Mouse (Mus musculus): Measurements from ENCODE around the gene Fibp.
A peak's percentile ranks its signal among the peaks of the same experiment; 100 is the strongest.
"Not testable (repeated sequence)": the region's sequence is repeated elsewhere in the genome, so short reads cannot be mapped to it uniquely, and the experiment has no call there.

The Fibp gene

DNA sequence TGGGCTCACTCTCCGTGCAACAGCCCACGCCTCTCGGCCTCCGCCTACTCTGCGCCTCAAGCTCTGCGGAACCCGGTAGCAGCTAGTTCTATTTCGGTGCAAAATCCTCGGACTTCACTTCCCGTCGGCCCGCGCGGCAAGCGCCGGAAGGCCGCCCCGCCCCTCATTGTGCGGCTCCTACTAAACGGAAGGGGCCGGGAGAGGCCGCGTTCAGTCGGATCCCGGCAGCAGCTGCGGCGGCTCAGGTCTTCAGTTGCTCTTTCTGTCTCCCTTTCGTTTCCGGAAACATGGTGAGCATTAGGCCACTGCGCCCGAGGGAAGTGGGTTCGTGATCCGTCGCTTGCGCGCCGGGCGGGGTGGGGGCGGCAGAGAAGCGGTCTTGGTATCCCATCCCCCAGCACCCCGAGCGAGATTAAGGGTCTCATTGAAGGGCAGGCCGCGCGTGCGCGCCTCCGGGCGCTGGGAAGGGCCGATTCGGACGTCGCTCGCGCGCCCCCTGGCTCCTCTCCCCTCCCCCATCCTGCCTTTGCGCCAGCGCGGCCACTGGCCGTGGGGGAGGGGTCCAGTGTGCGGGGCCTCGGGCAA is 30.0 kb downstream of the Fibp start, which contains the start of gene Cfl1:
Gene Cfl1 (plus strand): TSS at position 143 of the 585 bp plus-strand sequence.
- DNase-seq: peak; percentile 96

DNA sequence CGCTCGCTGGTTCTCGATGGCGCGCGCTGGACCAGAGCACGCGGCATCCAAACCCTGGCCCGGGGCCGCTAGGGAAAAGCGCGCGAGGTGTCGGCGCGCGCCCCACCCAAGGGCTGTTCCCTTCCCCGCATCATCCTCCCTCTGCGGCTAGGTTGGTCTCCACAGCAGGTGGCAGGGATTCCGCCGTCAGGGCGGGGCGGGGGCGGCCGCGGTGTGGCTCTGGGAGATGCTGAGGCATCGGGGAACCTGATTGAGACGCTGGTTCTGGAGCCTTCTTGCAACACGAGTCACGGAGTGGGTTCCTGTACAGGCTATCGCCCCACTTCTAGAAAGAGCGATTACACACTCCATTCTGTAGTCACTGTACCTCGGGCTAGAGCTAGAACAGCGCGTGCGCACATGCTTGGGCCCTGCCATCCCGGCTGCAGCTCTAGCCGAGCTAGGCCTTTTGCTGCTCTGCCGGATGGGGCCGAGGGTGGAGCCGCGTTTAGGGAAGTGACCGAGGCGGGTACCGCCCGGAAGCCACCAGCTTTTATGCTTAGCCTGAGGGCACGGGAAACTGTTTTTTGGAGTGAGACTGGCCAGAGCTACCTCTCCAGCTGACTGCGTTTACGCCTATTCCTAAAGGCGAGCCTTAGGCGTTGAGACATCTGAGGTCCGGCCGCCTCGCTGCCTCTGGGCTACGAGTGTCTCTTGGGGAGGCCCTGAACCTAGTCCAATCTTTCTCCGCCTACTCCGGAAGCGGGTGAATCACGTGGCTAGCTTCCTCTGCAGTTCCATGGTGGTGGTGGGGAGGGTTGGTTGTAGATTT is 30.7 kb downstream of the Fibp start:
- peak; percentile 77 to 86 for DNase-seq

- DNase-seq: no peak
Observed at GRCm38 (mm10) chr19:5492641-5493040, 32.2 kb downstream of the Fibp start.

GRCm38 (mm10) chr19:5493301-5493721 is 32.9 kb downstream of the Fibp start:
- DNase-seq: not testable (repeated sequence)

- no peak for DNase-seq
Observed at GRCm38 (mm10) chr19:5494314-5494713, 33.9 kb downstream of the Fibp start.

- DNase-seq: no peak
Observed at GRCm38 (mm10) chr19:5495353-5496051, 35.1 kb downstream of the Fibp start.

- no peak for DNase-seq
Observed at GRCm38 (mm10) chr19:5496052-5496370, 35.6 kb downstream of the Fibp start.

- no peak for DNase-seq
Observed at GRCm38 (mm10) chr19:5500330-5500875, 40.0 kb downstream of the Fibp start.

- no peak for DNase-seq
Observed at GRCm38 (mm10) chr19:5503687-5504086, 43.3 kb downstream of the Fibp start, which contains the start of gene 1700020D05Rik. 1700020D05Rik (minus strand) TSS chr19:5503787.

- DNase-seq: peak; percentile 95 to 98
Observed at GRCm38 (mm10) chr19:5510031-5511026, 49.9 kb downstream of the Fibp start, which contains the start of gene Snx32. Snx32 (minus strand) TSS chr19:5510538.

GRCm38 (mm10) chr19:5511074-5511632 is 50.7 kb downstream of the Fibp start:
- no peak for DNase-seq

DNA sequence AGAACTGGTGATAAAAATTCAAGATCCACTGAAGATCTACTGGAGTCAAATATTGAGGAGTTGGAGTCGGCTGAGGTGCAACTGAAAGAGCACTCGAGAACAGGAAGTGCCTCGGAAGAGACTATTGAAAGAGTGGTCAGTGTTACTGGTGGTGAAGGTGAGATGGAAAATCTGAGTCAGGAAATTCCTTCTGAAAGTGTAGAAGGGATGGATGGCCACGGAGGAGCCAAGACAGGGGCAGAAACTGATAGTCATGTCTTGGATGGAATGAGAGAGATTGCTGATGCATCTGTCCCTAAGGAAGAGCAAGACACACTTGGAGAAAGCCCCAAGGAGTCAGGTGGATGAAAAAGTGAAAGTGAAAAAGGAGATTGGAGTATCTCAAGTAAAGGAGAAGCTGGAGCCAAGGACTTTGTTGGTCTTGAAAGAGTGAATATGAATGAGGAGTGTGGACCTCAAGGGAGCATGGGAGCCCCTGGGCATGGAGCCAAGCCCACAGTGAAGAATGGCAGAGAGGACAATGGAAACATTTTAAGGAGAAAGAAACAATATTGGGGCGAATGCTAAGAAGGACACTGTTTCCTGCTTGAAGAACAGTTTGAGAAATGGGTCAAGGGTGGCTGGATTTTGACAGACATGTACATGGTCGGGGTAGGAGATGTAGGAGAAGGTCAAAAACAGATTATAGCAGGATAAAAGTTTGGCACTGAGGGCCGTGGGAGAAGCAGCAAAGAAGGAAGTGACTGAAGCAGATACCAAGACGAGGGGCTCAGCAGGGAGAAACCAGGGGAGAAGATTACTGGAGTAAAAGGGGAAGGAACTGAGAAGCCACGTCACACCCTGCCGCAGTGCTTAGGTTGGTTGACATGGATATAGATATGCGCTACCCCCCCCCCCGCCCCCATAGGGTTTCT is 51.9 kb downstream of the Fibp start:
- DNase-seq: no peak

DNA sequence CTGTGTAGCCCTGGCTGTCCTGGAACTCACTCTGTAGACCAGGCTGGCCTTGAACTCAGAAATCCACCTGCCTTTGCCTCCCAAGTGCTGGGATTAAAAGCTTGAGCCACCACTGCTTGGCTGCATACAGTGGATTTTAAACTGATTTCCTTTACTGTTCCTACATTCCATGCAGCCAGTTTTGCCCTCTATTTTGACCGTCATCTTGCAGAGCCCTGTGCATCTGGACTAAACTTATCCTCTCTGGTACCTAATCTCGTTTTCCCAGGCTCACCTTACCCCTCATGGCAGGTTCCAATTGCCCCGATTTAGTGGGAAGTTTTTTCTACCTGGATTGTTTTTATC is 52.6 kb downstream of the Fibp start:
- DNase-seq: no peak

All from thymus, adult 18-20 months (tissue).